In the genomic region with DNA sequence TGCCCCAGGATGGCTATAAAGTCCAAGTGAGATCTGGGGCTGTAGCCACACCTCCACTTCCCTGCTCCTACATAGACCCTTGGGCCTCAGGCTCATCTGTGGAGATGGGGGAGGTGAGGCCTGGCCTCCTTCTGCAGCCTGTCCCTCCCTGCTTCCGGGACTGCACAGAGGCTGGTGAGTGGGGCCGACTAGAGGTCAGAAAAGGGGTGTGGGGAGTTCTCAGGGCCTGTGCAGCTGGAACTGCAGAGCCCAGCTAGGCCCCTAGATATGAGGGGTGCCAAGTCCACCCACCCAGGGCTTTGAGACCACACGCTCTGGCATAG, we compare ENCODE assay signal across 8 mouse cellular contexts. TPM values are rescaled to one million over a fixed set of nuclear protein-coding genes. Genes with fewer than 3 reads are reported as not detected.
DNase-seq lines count a peak whose midpoint lies in the region; ATAC-seq lines count a peak whose summit lies in the region.

No protein-coding gene starts in this region.

- no peaks in the 10 kb centered on the region for H3K9me3 ChIP-seq in heart, embryonic 16.5 days (replicated peaks; ENCODE audit: control insufficient read depth, low read length)
- no peaks in the 10 kb centered on the region for H3K9me3 ChIP-seq in limb, embryonic 13.5 days
- no peaks in the 10 kb centered on the region for H3K9me3 ChIP-seq in stomach, embryonic 14.5 days (ENCODE audit: control insufficient read depth, low read depth, low read length)

- peaks cover 21% of the 10 kb centered on the region for H3K36me3 ChIP-seq in heart, embryonic 16.5 days (ENCODE audit: control insufficient read depth, insufficient read depth)
- H3K36me3 ChIP-seq in limb, embryonic 13.5 days, result peaks cover 53% of the 10 kb centered on the region
- H3K36me3 ChIP-seq in stomach, embryonic 14.5 days (ENCODE audit: control insufficient read depth, insufficient read depth, low read length), result peaks cover 13% of the 10 kb centered on the region

- DNase-seq in A20 (ENCODE audit: low read depth, low spot score) (peak; percentile 83), R1 (ENCODE audit: low read depth, low spot score) (peak; percentile 62)
- no peak for DNase-seq in right cerebral cortex, postnatal 14 days
- no peak for DNase-seq in urinary bladder, postnatal 14 days (ENCODE audit: low spot score)
- no peak for DNase-seq in spleen, postnatal 10 days (ENCODE audit: low spot score in 2 of 2)

- peaks cover 30% of the 10 kb centered on the region for H3K4me1 ChIP-seq in heart, embryonic 16.5 days (ENCODE audit: control insufficient read depth, insufficient read depth, low read length)
- peaks cover 58% of the 10 kb centered on the region for H3K4me1 ChIP-seq in limb, embryonic 13.5 days
- peaks cover 38% of the 10 kb centered on the region for H3K4me1 ChIP-seq in stomach, embryonic 14.5 days (ENCODE audit: control insufficient read depth, insufficient read depth, low read length)

- peak; percentile 63; the same call in 1 of the 2 replicates for ATAC-seq in heart, embryonic 16.5 days (replicated peaks; ENCODE audit: extremely low read depth, insufficient read depth, low FRiP score)
- ATAC-seq in limb, embryonic 13.5 days (ENCODE audit: low FRiP score, low read depth), result peak; percentile 83
- ATAC-seq in stomach, embryonic 14.5 days (ENCODE audit: insufficient number of reproducible peaks, insufficient read depth, low FRiP score, low read depth), result peak; percentile 78

- peak overlapping the region; percentile 89 for H3K27ac ChIP-seq in heart, embryonic 16.5 days (ENCODE audit: low read length)
- H3K27ac ChIP-seq in limb, embryonic 13.5 days, result peak overlapping the region; percentile 94
- peak overlapping the region; percentile 91 for H3K27ac ChIP-seq in stomach, embryonic 14.5 days (ENCODE audit: low read length)

- 27% methylated on average over 3 of the region's 3 CpGs for WGBS in heart, embryonic 16.5 days
- 7% methylated on average over 3 of the region's 3 CpGs for WGBS in limb, embryonic 13.5 days
- WGBS in stomach, embryonic 14.5 days, result 13% methylated on average over 3 of the region's 3 CpGs

- no peak overlapping the region for H3K4me2 ChIP-seq in heart, embryonic 16.5 days (ENCODE audit: low read depth, low read length)
- peak overlapping the region; percentile 33 for H3K4me2 ChIP-seq in limb, embryonic 13.5 days (replicated peaks)
- 0 out of 2 replicates have a peak overlapping the region, but pooled peaks have one; percentile 3 for H3K4me2 ChIP-seq in stomach, embryonic 14.5 days (replicated peaks; ENCODE audit: low read depth, low read length)

- no peaks in the 10 kb centered on the region for H3K27me3 ChIP-seq in heart, embryonic 16.5 days (ENCODE audit: control insufficient read depth, insufficient read depth, low read length)
- no peaks in the 10 kb centered on the region for H3K27me3 ChIP-seq in limb, embryonic 13.5 days
- H3K27me3 ChIP-seq in stomach, embryonic 14.5 days (ENCODE audit: control insufficient read depth, insufficient read depth, low read length), result no peaks in the 10 kb centered on the region

- H3K9ac ChIP-seq in heart, embryonic 16.5 days (ENCODE audit: low read length), result peak overlapping the region; percentile 47
- no peak overlapping the region; the same call in 1 of the 2 replicates for H3K9ac ChIP-seq in limb, embryonic 13.5 days
- no peak overlapping the region for H3K9ac ChIP-seq in stomach, embryonic 14.5 days (replicated peaks; ENCODE audit: low read depth, low read length)

- no peak overlapping the region for H3K4me3 ChIP-seq in heart, embryonic 16.5 days (ENCODE audit: low read length)
- H3K4me3 ChIP-seq in limb, embryonic 13.5 days, result no peak overlapping the region
- H3K4me3 ChIP-seq in stomach, embryonic 14.5 days (ENCODE audit: low read depth, low read length), result no peak overlapping the region

RNA-seq across cellular contexts. Expression of gene Hic1, which starts 21.5 kb away (rescaled TPM):
- polyA plus RNA-seq in heart, embryonic 16.5 days (2015; fragmentation: Nextera tagmentation; extraction: Ambion mirVana), result 7.1 and 9.8 TPM in 2 replicates
- polyA plus RNA-seq in limb, embryonic 13.5 days (2015; fragmentation: Nextera tagmentation; extraction: Ambion mirVana), result 28.2 and 29.3 TPM in 2 replicates
- 13.8 and 16.9 TPM in 2 replicates for polyA plus RNA-seq in stomach, embryonic 14.5 days (2014; fragmentation: Nextera tagmentation; extraction: Ambion mirVana)

RNA-seq across cellular contexts. Expression of gene Ovca2, which starts 30.8 kb away (rescaled TPM):
- polyA plus RNA-seq in heart, embryonic 16.5 days (2015; fragmentation: Nextera tagmentation; extraction: Ambion mirVana), result 18.4 and 18.7 TPM in 2 replicates
- 27.8 and 29.5 TPM in 2 replicates for polyA plus RNA-seq in limb, embryonic 13.5 days (2015; fragmentation: Nextera tagmentation; extraction: Ambion mirVana)
- 26.7 and 29.1 TPM in 2 replicates for polyA plus RNA-seq in stomach, embryonic 14.5 days (2014; fragmentation: Nextera tagmentation; extraction: Ambion mirVana)

RNA-seq across cellular contexts. Expression of gene Dph1, which starts 43.2 kb away (rescaled TPM):
- polyA plus RNA-seq in heart, embryonic 16.5 days (2015; fragmentation: Nextera tagmentation; extraction: Ambion mirVana), result 19.7 and 21.0 TPM in 2 replicates
- polyA plus RNA-seq in limb, embryonic 13.5 days (2015; fragmentation: Nextera tagmentation; extraction: Ambion mirVana), result 23.9 and 24.9 TPM in 2 replicates
- 20.1 and 20.5 TPM in 2 replicates for polyA plus RNA-seq in stomach, embryonic 14.5 days (2014; fragmentation: Nextera tagmentation; extraction: Ambion mirVana)

RNA-seq across cellular contexts. Expression of gene Rtn4rl1, which starts 45.8 kb away (rescaled TPM):
- polyA plus RNA-seq in heart, embryonic 16.5 days (2015; fragmentation: Nextera tagmentation; extraction: Ambion mirVana), result 12.4 and 13.1 TPM in 2 replicates
- polyA plus RNA-seq in limb, embryonic 13.5 days (2015; fragmentation: Nextera tagmentation; extraction: Ambion mirVana), result 2.3 and 3.1 TPM in 2 replicates
- polyA plus RNA-seq in stomach, embryonic 14.5 days (2014; fragmentation: Nextera tagmentation; extraction: Ambion mirVana), result 0.88 and 1.7 TPM in 2 replicates

Comparison
In these comparisons a context has a peak if more than half of its experiments do, and no peak if none do; other contexts are left out.
1. DNase-seq: peak in A20 (single experiment) and R1 (single experiment); none in right cerebral cortex, postnatal 14 days (single experiment), urinary bladder, postnatal 14 days (single experiment) and spleen, postnatal 10 days (0 of 2).
2. Peak in every context shown above with its lines, with median percentiles within 50 percentile points of each other: ATAC-seq and H3K27ac ChIP-seq.